Mouse (Mus musculus): ENCODE results near the gene Adtrp. TPM values are rescaled to one million over a fixed set of nuclear protein-coding genes. Genes with fewer than 3 reads are reported as not detected.

Adtrp gene
- 0.21 and 0.38 TPM in 2 replicates for polyA plus RNA-seq (2015; fragmentation: Nextera tagmentation; extraction: Ambion mirVana)

GRCm38 (mm10) chr13:41847516-41848126 is at the start of gene Adtrp:
Adtrp (minus strand) TSS chr13:41847684.
- H3K27ac ChIP-seq: no peak within 1 kb of the TSS
- WGBS: 48% methylated on average over 11 of the region's 11 CpGs
- H3K9me3 ChIP-seq: no peaks in the 10 kb centered on the region
- peaks cover 11% of the 10 kb centered on the region; the same call in 1 of the 2 replicates for H3K4me1 ChIP-seq
- H3K9ac ChIP-seq: no peak within 1 kb of the TSS
- no peak for ATAC-seq (ENCODE audit: borderline replicate concordance, extremely low read depth, low FRiP score, low TSS enrichment)
- H3K27me3 ChIP-seq: no peaks in the 10 kb centered on the region
- no peak within 1 kb of the TSS for H3K4me2 ChIP-seq
- H3K36me3 ChIP-seq: no peaks in the 10 kb centered on the region
- H3K4me3 ChIP-seq: no peak within 1 kb of the TSS

GRCm38 (mm10) chr13:41892016-41892415 is 44.5 kb upstream of the Adtrp start:
- 92% methylated on average over 12 of the region's 12 CpGs for WGBS
- Histone ChIP-seq H3K27me3 (no peaks in the 10 kb centered on the region), H3K4me3 (no peak overlapping the region), H3K4me1 (no peaks in the 10 kb centered on the region), H3K9me3 (no peaks in the 10 kb centered on the region), H3K4me2 (no peak overlapping the region), H3K36me3 (no peaks in the 10 kb centered on the region), H3K27ac (no peak overlapping the region), H3K9ac (no peak overlapping the region)
- no peak for ATAC-seq (ENCODE audit: borderline replicate concordance, extremely low read depth, low FRiP score, low TSS enrichment)

- Histone ChIP-seq H3K27ac (no peak overlapping the region), H3K4me2 (no peak overlapping the region), H3K4me3 (no peak overlapping the region), H3K9me3 (no peaks in the 10 kb centered on the region), H3K36me3 (no peaks in the 10 kb centered on the region), H3K4me1 (no peaks in the 10 kb centered on the region), H3K9ac (no peak overlapping the region), H3K27me3 (no peaks in the 10 kb centered on the region)
- WGBS: 84% methylated on average over 4 of the region's 4 CpGs
- ATAC-seq (ENCODE audit: borderline replicate concordance, extremely low read depth, low FRiP score, low TSS enrichment): no peak
These were observed 43.1 kb upstream of the Adtrp start for GRCm38 (mm10) chr13:41890618-41891017.

DNA sequence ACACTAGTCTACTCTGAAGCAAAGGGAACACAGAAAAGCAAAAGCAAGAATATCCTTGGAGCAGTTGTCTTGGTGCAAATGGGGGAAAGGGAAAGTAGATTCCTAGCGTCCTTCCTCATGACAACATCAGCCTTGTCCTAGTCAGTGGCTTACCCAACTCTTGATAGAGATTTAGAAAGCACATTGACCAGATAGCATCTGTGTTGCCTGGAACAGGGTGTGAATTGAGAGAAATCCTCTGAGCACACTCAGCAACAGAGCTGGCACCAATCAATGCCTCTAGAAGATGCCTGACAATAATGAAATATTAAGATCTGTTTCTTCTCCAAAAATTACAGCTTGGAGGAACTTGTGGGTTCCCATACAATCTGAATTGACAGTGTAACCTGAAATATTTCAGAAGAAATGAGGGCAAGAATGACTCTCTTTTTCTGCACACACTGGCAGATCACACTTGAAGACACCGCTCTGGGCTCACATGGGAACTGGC is 42.7 kb upstream of the Adtrp start:
- no peak overlapping the region for H3K4me3 ChIP-seq
- no peak overlapping the region for H3K9ac ChIP-seq
- no peak overlapping the region for H3K27ac ChIP-seq
- no peaks in the 10 kb centered on the region for H3K4me1 ChIP-seq
- no peaks in the 10 kb centered on the region for H3K36me3 ChIP-seq
- H3K4me2 ChIP-seq: no peak overlapping the region
- H3K27me3 ChIP-seq: no peaks in the 10 kb centered on the region
- no peak for ATAC-seq (ENCODE audit: borderline replicate concordance, extremely low read depth, low FRiP score, low TSS enrichment)
- H3K9me3 ChIP-seq: no peaks in the 10 kb centered on the region
- WGBS: 93% methylated on average over 2 of the region's 2 CpGs

DNA sequence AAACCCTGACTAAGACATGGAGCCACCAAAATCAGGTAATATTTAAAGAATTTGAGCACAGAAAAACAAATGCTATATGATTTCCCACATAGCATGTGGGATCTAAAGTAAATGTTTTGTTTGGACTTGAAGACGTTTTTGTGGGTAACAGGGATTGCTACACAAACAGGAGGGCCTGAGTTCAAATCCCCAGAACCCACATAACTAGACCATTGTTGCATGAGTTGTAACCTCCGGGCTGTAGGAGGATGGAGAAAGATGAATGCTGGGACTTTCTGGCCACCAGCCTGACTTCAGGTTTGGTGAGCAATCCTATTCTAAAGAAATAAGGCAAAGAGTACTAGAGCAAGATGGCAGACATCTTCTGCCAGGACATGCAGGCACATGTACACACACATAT is 41.2 kb upstream of the Adtrp start:
- H3K27me3 ChIP-seq: no peaks in the 10 kb centered on the region
- no peak overlapping the region for H3K4me3 ChIP-seq
- no peak overlapping the region for H3K4me2 ChIP-seq
- H3K27ac ChIP-seq: no peak overlapping the region
- no peak for ATAC-seq (ENCODE audit: borderline replicate concordance, extremely low read depth, low FRiP score, low TSS enrichment)
- 76% methylated on average over 2 of the region's 2 CpGs for WGBS
- H3K9me3 ChIP-seq: no peaks in the 10 kb centered on the region
- H3K9ac ChIP-seq: no peak overlapping the region
- H3K36me3 ChIP-seq: no peaks in the 10 kb centered on the region
- H3K4me1 ChIP-seq: no peaks in the 10 kb centered on the region

DNA sequence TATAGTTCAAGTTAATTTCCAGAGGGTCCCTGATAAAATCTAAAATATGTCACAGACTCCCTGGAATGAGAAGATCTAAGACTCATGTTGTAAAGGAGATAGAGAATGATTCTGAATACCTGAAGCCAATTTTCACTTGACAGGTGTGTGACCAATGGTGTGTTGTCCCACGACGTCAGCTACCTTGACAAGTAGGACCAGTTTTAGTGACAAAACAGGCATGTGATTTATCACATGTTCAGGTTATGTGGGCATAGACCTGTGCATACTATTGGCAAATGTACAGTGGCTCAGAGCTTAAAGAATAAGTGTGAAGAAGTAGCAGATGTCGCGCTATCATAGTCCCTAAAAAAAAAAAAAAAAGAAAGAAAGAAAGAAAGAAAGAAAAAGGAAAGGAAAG is 38.6 kb upstream of the Adtrp start:
- 91% methylated on average over 4 of the region's 4 CpGs for WGBS
- no peak overlapping the region for H3K4me2 ChIP-seq
- no peak overlapping the region for H3K4me3 ChIP-seq
- H3K4me1 ChIP-seq: peaks cover 2% of the 10 kb centered on the region; the same call in 1 of the 2 replicates
- no peak for ATAC-seq (ENCODE audit: borderline replicate concordance, extremely low read depth, low FRiP score, low TSS enrichment)
- no peaks in the 10 kb centered on the region for H3K9me3 ChIP-seq
- H3K27ac ChIP-seq: no peak overlapping the region
- no peak overlapping the region for H3K9ac ChIP-seq
- H3K36me3 ChIP-seq: no peaks in the 10 kb centered on the region
- H3K27me3 ChIP-seq: no peaks in the 10 kb centered on the region

DNA sequence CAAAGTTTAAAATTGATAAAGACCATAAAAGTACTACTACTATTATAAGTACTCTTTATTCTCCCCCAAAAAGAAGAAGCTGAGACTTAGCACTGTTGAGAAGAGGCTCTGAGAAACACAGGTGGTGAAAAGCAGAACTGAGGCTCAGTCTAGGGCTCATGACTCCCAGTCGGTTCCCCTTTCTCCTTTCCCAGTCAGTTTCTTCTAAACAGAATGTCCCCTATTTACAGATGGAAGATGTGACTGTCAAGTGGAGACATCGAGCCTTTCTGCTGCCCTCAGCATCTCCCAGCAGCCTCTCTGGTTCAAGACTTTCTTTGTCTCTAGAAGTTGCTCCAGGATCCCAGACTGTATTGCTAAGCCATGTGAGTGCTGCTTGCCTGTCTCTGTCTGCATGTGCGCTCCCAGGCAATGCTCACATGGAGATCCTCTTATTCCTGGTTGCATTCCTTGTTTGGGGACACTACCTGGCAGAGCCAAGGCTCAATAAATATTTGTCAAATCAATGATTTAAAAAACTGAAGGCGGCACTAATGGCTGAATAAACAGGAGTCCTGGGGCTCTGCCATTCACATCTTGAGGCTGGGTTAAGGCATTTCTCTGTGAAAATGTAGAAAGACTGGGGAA is 36.3 kb upstream of the Adtrp start:
- H3K9ac ChIP-seq: no peak overlapping the region
- H3K4me2 ChIP-seq: no peak overlapping the region
- WGBS: 51% methylated on average over 4 of the region's 4 CpGs
- no peaks in the 10 kb centered on the region for H3K36me3 ChIP-seq
- peaks cover 3% of the 10 kb centered on the region; the same call in 1 of the 2 replicates for H3K4me1 ChIP-seq
- H3K9me3 ChIP-seq: no peaks in the 10 kb centered on the region
- ATAC-seq (ENCODE audit: borderline replicate concordance, extremely low read depth, low FRiP score, low TSS enrichment): no peak
- H3K4me3 ChIP-seq: no peak overlapping the region
- H3K27ac ChIP-seq: no peak overlapping the region
- H3K27me3 ChIP-seq: no peaks in the 10 kb centered on the region

- H3K27ac ChIP-seq: no peak overlapping the region
- WGBS: 40% methylated on average over 2 of the region's 2 CpGs
- no peak for ATAC-seq (ENCODE audit: borderline replicate concordance, extremely low read depth, low FRiP score, low TSS enrichment)
These were observed 33.7 kb upstream of the Adtrp start for GRCm38 (mm10) chr13:41881201-41881600.

DNA sequence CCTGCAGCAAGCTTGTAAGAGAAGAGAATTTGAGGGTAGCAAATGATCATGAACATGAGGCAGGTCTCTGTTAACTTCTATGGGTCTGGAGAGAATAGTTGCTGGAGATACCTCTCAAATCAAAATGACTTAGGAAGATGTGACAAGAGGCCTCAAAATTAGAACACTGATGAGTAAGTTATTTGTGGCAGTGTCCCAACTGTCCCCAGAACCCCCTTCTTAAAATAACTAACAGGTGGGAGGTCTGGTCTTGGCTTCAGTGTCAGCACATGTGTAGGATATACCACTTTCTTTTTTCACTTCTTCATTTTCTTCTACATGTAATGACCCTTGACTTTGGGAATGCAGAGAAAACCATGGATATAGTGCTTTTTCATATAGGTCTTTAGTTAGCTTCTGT is 33.0 kb upstream of the Adtrp start:
- H3K4me1 ChIP-seq: peaks cover 3% of the 10 kb centered on the region; the same call in 1 of the 2 replicates
- H3K36me3 ChIP-seq: no peaks in the 10 kb centered on the region
- H3K4me3 ChIP-seq: no peak overlapping the region
- H3K4me2 ChIP-seq: no peak overlapping the region
- no peak overlapping the region for H3K9ac ChIP-seq
- H3K27ac ChIP-seq: no peak overlapping the region
- H3K9me3 ChIP-seq: no peaks in the 10 kb centered on the region
- no peaks in the 10 kb centered on the region for H3K27me3 ChIP-seq
- no peak for ATAC-seq (ENCODE audit: borderline replicate concordance, extremely low read depth, low FRiP score, low TSS enrichment)

More at GRCm38 (mm10) chr13:41881201-41881600, 33.7 kb upstream of the Adtrp start:
- Histone ChIP-seq H3K9ac (no peak overlapping the region), H3K4me1 (peaks cover 3% of the 10 kb centered on the region; the same call in 1 of the 2 replicates), H3K27me3 (no peaks in the 10 kb centered on the region), H3K4me2 (no peak overlapping the region), H3K4me3 (no peak overlapping the region), H3K36me3 (no peaks in the 10 kb centered on the region), H3K9me3 (no peaks in the 10 kb centered on the region)

- ATAC-seq (ENCODE audit: borderline replicate concordance, extremely low read depth, low FRiP score, low TSS enrichment): no peak
- no peaks in the 10 kb centered on the region for H3K9me3 ChIP-seq
- no peak overlapping the region for H3K9ac ChIP-seq
- H3K27me3 ChIP-seq: no peaks in the 10 kb centered on the region
- H3K4me3 ChIP-seq: no peak overlapping the region
- peaks cover 16% of the 10 kb centered on the region for H3K4me1 ChIP-seq
- peak overlapping the region; percentile 60 for H3K27ac ChIP-seq
- H3K36me3 ChIP-seq: no peaks in the 10 kb centered on the region
- 56% methylated on average over 7 of the region's 7 CpGs for WGBS
- peak overlapping the region; percentile 14 for H3K4me2 ChIP-seq
These were observed 25.2 kb upstream of the Adtrp start for GRCm38 (mm10) chr13:41872686-41873085.

GRCm38 (mm10) chr13:41872161-41872562 is 24.7 kb upstream of the Adtrp start:
- no peak overlapping the region for H3K9ac ChIP-seq
- ATAC-seq (ENCODE audit: borderline replicate concordance, extremely low read depth, low FRiP score, low TSS enrichment): peak; percentile 44; the same call in 1 of the 2 replicates
- H3K4me2 ChIP-seq: peak overlapping the region; percentile 14
- no peaks in the 10 kb centered on the region for H3K9me3 ChIP-seq
- no peaks in the 10 kb centered on the region for H3K27me3 ChIP-seq
- no peak overlapping the region for H3K4me3 ChIP-seq
- WGBS: 17% methylated on average over 8 of the region's 8 CpGs
- H3K36me3 ChIP-seq: no peaks in the 10 kb centered on the region
- peak overlapping the region; percentile 60 for H3K27ac ChIP-seq
- H3K4me1 ChIP-seq: peaks cover 18% of the 10 kb centered on the region

- no peaks in the 10 kb centered on the region for H3K27me3 ChIP-seq
- H3K36me3 ChIP-seq: no peaks in the 10 kb centered on the region
- H3K9me3 ChIP-seq: no peaks in the 10 kb centered on the region
- peak; percentile 61 for ATAC-seq (ENCODE audit: borderline replicate concordance, extremely low read depth, low FRiP score, low TSS enrichment)
- no peak overlapping the region for H3K4me2 ChIP-seq
- H3K4me1 ChIP-seq: peaks cover 30% of the 10 kb centered on the region
- H3K9ac ChIP-seq: no peak overlapping the region
- H3K4me3 ChIP-seq: no peak overlapping the region
- 0 out of 2 replicates have a peak overlapping the region, but pooled peaks have one; percentile 1 for H3K27ac ChIP-seq
- WGBS: 60% methylated on average over 2 of the region's 2 CpGs
These were observed 20.0 kb upstream of the Adtrp start for GRCm38 (mm10) chr13:41867533-41867932.
